Mouse (Mus musculus): ENCODE results near the gene Traf3.

- TF ChIP-seq FOSL1 (IDR thresholded peaks at IDR 0.05; ENCODE audit: insufficient read depth, low read length, poor library complexity, severe bottlenecking), result no peak
- no peak for TF ChIP-seq CTCF (IDR thresholded peaks at IDR 0.05; ENCODE audit: control insufficient read depth, insufficient read depth, insufficient read length)
- no peak for TF ChIP-seq USF1 (IDR thresholded peaks at IDR 0.05; ENCODE audit: low read depth)
- TF ChIP-seq MYOD1 (IDR thresholded peaks at IDR 0.05; ENCODE audit: control insufficient read depth, insufficient read length, low read depth), result no peak
- TF ChIP-seq MYOG (IDR thresholded peaks at IDR 0.05; ENCODE audit: control insufficient read depth, extremely low read depth, insufficient read length), result no peak
These were observed 20.9 kb upstream of the Traf3 start for GRCm38 (mm10) chr12:111145269-111145668.
